Mouse (Mus musculus) liver, adult 2 months (tissue): ENCODE results near the gene Rbp3. TPM values are rescaled to one million over a fixed set of nuclear protein-coding genes. Genes with fewer than 3 reads are reported as not detected.

ENCODE experiments used
- DNase-seq: peaks from one replicate; pipeline ENCODE4 v3.0.0-alpha.2; 2011; ENCODE audit warnings: low read depth, low spot score; ENCODE audit errors: extremely low read depth
- H3K27ac ChIP-seq: fragments of 200-500 bp; replicated peaks from 2 replicates; pipeline ENCODE4 v1.5.1; 2012; ENCODE audit warnings: low read depth, mild to moderate bottlenecking, control low read depth, inconsistent platforms, low read length; ENCODE audit not compliant: insufficient read depth
- H3K27me3 ChIP-seq: fragments of 200-500 bp; 2 replicates; pipeline ENCODE4 v1.6.1; 2012; ENCODE audit warnings: mild to moderate bottlenecking, moderate library complexity, low read length, inconsistent platforms; ENCODE audit not compliant: control insufficient read depth, insufficient read depth
- H3K36me3 ChIP-seq: fragments of 200-500 bp; 2 replicates; pipeline ENCODE4 v1.6.1; 2012; ENCODE audit warnings: low read length, inconsistent platforms; ENCODE audit not compliant: control insufficient read depth, insufficient read depth
- H3K4me1 ChIP-seq: fragments of 200-500 bp; 2 replicates; pipeline ENCODE4 v1.6.1; 2011; ENCODE audit warnings: low read length; ENCODE audit not compliant: control insufficient read depth, insufficient read depth
- H3K4me3 ChIP-seq: fragments of 200-500 bp; 2 replicates; pipeline ENCODE4 v1.5.1; 2011; ENCODE audit warnings: low read depth, mild to moderate bottlenecking, control low read depth, low read length, moderate library complexity; ENCODE audit not compliant: insufficient read depth
- H3K79me2 ChIP-seq: fragments of 200-500 bp; 2 replicates; pipeline ENCODE4 v1.6.1; 2012; ENCODE audit warnings: inconsistent platforms, mild to moderate bottlenecking, low read length, moderate library complexity; ENCODE audit not compliant: control insufficient read depth, insufficient read depth
- H3K9ac ChIP-seq: fragments of 200-500 bp; 2 replicates; pipeline ENCODE4 v1.6.1; 2012; ENCODE audit warnings: low read depth, mild to moderate bottlenecking, control low read depth, inconsistent platforms, low read length
- CTCF ChIP-seq: fragments of 200-500 bp; IDR thresholded peaks from 2 replicates; pipeline ENCODE4 v1.5.1; 2011; ENCODE audit warnings: low read depth, low read length, control low read depth
- POLR2A ChIP-seq: fragments of 200-500 bp; IDR thresholded peaks from 2 replicates; pipeline ENCODE4 v1.6.1; 2011; ENCODE audit warnings: low read length, control low read depth; ENCODE audit not compliant: insufficient read depth; ENCODE audit errors: extremely low read depth
- WGBS: fragments of 180-500 bp; shearing (Covaris S2); methylation state at CpG from one replicate; pipeline ENCODE4 v1.1.7; 2018; 5-methylcytosine and 5-hydroxymethylcytosine counted together
- polyA plus RNA-seq: library from polyadenylated mRNA; depleted of rRNA; stranded (reverse); fragments of >200 nt; gene quantifications from 2 replicates; pipeline ENCODE4 v1.2.3, GENCODE M21; 2012
- total RNA-seq: library from RNA; depleted of rRNA; stranded (reverse); fragments of >200 nt; gene quantifications from 2 replicates; pipeline ENCODE4 v1.2.3, GENCODE M21; 2014

Rbp3 gene
- total and polyA plus RNA-seq, 2 experiments, result not detected

DNA sequence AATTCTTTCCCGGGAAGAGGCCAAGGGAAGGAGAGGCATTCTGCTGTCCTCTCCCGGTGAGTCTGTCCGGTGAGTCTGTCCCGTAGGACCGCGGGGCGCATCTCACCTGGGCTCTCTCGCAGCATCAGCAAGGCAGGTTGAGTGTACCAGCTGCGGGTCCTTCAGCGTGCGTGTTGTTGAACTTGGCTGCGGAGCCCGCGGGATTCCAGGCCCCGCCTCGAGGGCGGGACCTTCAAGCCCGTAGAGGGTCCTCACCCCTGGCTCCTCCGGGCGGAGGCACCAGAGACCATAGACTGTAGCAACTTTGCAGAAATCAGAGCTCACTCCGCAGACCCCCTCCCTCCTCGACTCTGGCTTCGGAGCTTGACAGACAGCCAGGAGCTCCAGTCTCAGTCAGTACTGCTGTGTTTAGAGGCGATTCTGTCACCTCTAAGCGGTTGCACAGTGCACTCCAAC is 24.8 kb downstream of the Rbp3 start, which contains the start of gene Zfp488:
TSS of gene Zfp488 (minus strand) at position 161 of the 456 bp plus-strand sequence.
- TF ChIP-seq POLR2A (no peak), CTCF (no peak)
- H3K4me1 ChIP-seq, result no peaks in the 10 kb centered on the region
- peaks cover 6% of the 10 kb centered on the region; the same call in 1 of the 2 replicates for H3K27me3 ChIP-seq
- H3K9ac ChIP-seq, result no peak within 1 kb of the TSS
- no peak within 1 kb of the TSS for H3K27ac ChIP-seq
- H3K36me3 ChIP-seq, result no peaks in the 10 kb centered on the region
- no peak for DNase-seq
- no peaks in the 10 kb centered on the region for H3K79me2 ChIP-seq
- H3K4me3 ChIP-seq, result no peak within 1 kb of the TSS
- WGBS, result 2% methylated on average over 25 of the region's 25 CpGs

DNA sequence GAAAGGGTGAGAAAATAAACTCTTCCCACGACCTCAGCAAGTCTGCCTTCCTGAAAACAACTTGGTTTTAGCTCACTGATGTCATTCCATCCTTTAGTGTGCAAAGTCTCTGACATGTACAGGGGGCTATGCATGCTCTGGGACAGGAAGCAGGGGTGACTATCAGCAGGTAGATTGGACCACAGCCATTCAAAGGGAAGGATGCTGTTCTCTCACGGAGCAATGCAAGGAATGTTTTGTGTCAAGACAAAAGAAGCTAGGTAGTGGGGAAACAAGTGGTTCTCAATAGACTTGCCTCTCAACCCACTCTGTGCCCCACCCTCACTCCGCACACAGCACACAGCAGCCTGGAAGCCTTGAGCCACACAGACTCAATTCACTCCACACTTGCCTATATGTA is 35.4 kb downstream of the Rbp3 start:
- WGBS, result 46% methylated on average over 3 of the region's 3 CpGs
- H3K4me1 ChIP-seq, result no peaks in the 10 kb centered on the region
- no peak for TF ChIP-seq POLR2A
- no peak for TF ChIP-seq CTCF

DNA sequence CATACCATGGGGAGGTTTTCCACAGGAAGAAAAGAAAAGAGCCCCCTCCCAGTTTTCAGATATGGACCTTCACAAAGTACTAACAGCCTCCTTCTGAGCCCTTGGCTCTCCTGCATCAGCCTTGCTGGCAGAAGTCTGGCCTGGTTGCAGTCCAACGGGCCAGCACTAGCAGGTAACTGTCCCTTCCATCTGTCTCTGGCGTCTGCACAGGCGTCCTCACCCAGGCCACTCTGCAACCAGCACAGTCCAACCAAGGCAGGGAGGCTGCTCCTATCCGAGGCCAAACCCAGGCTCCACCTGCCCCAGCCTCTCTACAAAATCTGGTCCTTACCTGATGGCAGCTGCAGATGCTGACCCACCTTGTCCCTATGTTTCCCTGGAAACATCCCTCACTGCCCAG is 38.2 kb downstream of the Rbp3 start:
- Histone ChIP-seq H3K27ac (no peak overlapping the region), H3K4me1 (no peaks in the 10 kb centered on the region), H3K4me3 (no peak overlapping the region), H3K36me3 (no peaks in the 10 kb centered on the region), H3K9ac (no peak overlapping the region), H3K79me2 (no peaks in the 10 kb centered on the region), H3K27me3 (no peaks in the 10 kb centered on the region)
- DNase-seq, result no peak
- 67% methylated on average over 4 of the region's 4 CpGs for WGBS
- no peak for TF ChIP-seq POLR2A

More for the DNA sequence above, 35.4 kb downstream of the Rbp3 start:
- Histone ChIP-seq H3K4me3 (no peak overlapping the region), H3K27me3 (no peaks in the 10 kb centered on the region), H3K79me2 (no peaks in the 10 kb centered on the region), H3K9ac (no peak overlapping the region), H3K27ac (no peak overlapping the region), H3K36me3 (no peaks in the 10 kb centered on the region)
- no peak for DNase-seq

- WGBS, result 84% methylated on average over 9 of the region's 9 CpGs
Measured at GRCm38 (mm10) chr14:33993051-33993450, 39.2 kb downstream of the Rbp3 start.

DNA sequence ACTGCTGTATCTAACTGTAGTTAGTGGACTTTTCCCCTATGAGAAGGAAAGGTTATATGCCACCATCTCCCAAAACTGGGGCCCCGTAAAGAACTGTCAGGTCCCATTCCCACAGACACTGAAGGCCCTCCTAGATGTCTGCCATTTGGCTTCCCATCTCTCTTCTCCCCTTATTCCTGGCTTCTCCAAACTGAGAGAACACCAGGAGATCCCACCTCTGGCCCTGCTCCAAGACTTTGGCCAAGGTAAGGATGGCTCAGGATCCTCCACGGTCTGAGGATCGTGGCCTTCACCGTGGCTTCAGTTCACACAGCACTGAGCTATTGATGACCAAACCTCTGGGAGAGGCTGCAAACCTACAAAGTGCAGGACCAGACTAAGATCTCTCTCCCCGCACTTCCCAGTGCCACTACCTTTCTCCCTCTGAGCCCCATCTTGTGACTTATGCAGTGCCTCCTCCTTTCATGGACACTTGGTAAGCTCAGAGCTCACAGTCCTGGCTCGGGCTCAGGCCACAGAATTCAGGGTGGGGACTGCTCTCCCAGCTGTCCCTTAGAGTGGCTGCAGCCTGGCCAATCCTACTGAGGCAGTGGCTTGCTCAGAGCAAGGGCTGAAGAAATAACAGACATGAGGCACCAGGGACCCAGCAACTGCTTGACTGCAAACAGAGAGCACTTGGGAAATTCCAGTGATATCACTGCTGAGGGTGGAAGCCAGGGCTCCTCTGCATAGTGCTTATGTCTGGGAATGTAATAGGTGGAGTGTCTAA is 39.9 kb downstream of the Rbp3 start:
- no peaks in the 10 kb centered on the region for H3K27me3 ChIP-seq
- no peak overlapping the region for H3K9ac ChIP-seq
- no peaks in the 10 kb centered on the region for H3K79me2 ChIP-seq
- no peaks in the 10 kb centered on the region for H3K36me3 ChIP-seq
- no peak overlapping the region for H3K4me3 ChIP-seq
- no peak for DNase-seq
- no peak overlapping the region for H3K27ac ChIP-seq
- WGBS, result 83% methylated on average over 6 of the region's 6 CpGs
- no peaks in the 10 kb centered on the region for H3K4me1 ChIP-seq
- TF ChIP-seq POLR2A (no peak), CTCF (no peak)

More at GRCm38 (mm10) chr14:33993051-33993450, 39.2 kb downstream of the Rbp3 start:
- H3K4me3 ChIP-seq, result no peak overlapping the region
- DNase-seq, result no peak
- H3K27me3 ChIP-seq, result no peaks in the 10 kb centered on the region
- H3K27ac ChIP-seq, result no peak overlapping the region
- H3K79me2 ChIP-seq, result no peaks in the 10 kb centered on the region
- no peaks in the 10 kb centered on the region for H3K36me3 ChIP-seq
- no peaks in the 10 kb centered on the region for H3K4me1 ChIP-seq
- no peak overlapping the region for H3K9ac ChIP-seq
- no peak for TF ChIP-seq CTCF
- TF ChIP-seq POLR2A, result no peak

DNA sequence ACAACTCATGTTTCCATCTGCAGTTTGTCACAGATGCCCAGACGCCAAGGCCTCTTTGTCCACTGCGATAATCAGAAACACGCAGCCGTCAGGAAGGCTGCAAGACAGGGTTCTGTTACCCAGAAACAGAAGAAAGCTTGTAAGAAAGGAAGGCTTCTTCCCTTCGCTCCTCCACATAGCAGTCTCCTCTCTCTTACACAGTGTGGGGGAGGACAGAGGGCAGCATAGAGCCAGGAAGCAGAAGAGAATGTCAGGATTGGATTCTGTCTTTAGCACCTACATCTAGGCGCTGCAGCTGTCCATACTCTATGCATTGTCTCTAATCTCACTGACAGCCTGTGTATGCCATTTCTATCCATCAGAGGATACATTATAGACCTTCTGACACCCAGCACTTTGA is 43.6 kb downstream of the Rbp3 start:
- H3K4me3 ChIP-seq, result no peak overlapping the region
- H3K4me1 ChIP-seq, result no peaks in the 10 kb centered on the region
- WGBS, result 71% methylated on average over 6 of the region's 6 CpGs
- no peak overlapping the region for H3K9ac ChIP-seq
- H3K79me2 ChIP-seq, result no peaks in the 10 kb centered on the region
- H3K36me3 ChIP-seq, result no peaks in the 10 kb centered on the region
- no peaks in the 10 kb centered on the region for H3K27me3 ChIP-seq
- no peak for DNase-seq
- no peak overlapping the region for H3K27ac ChIP-seq
- TF ChIP-seq POLR2A, result no peak
- TF ChIP-seq CTCF, result no peak
